Mouse (Mus musculus): ENCODE data around the gene Rtn4.

The Rtn4 gene

DNA sequence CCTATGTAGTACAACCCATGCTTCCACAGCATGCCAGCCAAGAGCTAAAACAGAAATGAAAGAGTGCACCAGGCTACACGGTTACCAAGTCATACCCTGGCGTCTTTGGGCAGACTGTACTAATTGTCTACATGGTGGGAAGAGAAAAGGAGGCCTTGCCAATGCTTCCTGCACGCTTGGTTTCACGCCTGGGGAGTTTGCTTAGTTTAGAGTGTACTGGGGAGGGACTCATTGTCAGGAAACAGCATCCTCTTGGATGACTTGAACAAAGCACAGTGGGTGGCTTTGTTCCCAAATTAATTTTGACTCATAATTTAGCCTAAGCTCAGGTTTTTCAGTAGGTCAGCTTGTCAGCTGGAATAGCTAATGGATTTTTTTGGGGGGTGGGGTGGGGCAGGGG is 72.3 kb downstream of the Rtn4 start:
- no peak for DNase-seq (ENCODE audit: low read depth, low spot score)

DNA sequence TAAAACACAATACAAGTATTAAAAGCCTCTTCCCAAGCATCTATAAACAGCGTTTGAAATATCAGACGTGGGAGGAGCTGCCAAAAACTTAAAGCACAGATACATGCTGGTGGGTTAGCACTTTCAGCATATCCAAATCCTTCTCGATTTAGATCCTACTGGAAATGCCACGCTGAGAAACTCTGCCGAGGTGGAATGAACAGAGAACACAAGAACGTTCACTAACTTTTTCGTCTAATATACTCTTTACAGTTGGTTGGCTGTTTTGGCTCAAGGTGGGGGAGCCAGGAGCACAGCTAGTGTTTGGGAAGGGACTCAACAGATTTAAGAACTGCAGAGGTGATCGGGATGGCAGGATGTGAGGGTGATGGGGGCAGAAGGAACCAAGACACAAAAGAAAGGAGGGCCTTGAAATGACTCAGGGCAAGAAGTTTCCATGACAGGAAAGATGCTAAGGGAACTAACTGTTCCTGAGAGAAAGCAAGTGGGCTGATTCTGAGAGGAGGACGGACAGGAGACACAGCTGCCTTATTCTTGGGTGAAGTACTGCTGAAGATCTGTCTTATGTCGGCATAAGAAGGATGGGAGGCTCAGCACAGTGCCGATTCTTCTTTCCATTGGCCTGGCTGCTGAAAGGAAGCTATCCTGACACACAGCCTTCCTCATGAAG is 73.7 kb downstream of the Rtn4 start:
- no peak for DNase-seq (ENCODE audit: low read depth, low spot score)

DNA sequence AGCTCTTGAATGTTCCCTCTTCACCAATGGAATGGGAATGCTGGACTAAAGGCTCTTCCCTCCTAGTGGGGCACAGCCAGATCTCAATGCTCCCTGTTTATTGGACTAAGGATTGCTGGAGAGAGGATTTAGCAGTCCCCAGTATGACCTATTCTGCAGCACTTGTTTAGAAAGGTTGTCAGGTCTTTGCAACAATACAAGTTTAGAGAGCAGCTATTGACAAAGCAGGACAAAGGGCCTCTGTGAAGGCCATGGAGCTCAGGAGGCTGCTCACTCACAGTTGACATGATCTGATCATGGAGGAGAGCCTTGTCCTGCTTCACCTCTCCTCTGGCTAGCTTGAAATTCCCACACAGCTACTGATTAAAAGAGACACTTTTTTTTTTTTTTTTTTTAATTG is 75.8 kb downstream of the Rtn4 start:
- DNase-seq (ENCODE audit: low read depth, low spot score): no peak

DNA sequence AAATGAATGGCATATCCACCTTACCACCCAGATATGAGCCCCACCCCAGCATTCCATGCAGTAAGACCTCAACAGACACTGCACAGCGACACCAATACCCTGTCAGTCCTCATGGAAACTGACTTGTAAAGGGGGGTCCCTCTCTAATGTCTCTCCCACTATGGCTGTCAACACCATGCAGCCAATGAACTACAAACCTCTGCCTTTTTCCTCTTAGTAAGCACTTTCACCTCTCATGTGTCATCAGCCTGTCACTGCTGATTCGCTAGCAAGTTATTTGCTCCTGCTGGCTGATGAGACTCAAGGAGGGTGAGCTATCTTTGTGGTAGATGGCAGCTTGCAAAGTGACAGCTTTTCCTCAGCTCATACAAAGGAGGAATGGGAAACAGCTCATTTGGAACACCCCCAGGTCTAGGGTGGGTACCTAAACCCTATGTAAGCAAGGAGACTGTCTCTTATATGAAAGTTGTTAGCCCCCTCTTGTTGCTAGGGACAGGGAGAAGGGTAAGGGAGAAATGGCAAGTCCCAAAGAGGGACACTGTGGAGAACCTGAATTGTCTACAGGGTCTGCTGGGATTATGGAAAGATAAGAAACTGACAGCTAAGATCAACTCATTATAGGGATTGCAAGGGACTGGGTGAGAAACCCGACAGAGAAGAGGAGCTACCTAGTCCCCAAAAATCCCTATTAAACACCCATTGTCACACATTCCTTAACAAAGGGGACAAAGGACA is 78.1 kb downstream of the Rtn4 start:
- no peak for DNase-seq (ENCODE audit: low read depth, low spot score)

DNA sequence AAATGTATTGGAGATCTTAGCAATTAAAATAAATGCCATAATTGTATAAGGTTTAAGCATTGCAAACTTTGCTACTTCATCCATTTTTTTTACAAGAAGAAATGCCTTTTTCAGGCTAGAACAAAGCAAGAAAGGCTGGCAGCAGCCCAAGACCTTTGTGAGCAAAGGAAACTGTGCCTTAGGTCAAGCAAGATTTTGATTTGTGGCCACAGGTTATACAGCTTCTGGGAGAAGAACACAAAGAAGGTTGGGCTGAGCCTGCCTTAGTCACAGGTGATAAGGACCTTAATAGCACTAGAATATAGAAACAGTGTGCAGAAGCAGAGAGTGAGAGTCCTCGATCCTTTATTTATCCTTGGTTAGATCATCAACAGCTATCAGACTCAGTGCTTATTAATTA is 79.5 kb downstream of the Rtn4 start:
- DNase-seq (ENCODE audit: low read depth, low spot score): no peak

DNA sequence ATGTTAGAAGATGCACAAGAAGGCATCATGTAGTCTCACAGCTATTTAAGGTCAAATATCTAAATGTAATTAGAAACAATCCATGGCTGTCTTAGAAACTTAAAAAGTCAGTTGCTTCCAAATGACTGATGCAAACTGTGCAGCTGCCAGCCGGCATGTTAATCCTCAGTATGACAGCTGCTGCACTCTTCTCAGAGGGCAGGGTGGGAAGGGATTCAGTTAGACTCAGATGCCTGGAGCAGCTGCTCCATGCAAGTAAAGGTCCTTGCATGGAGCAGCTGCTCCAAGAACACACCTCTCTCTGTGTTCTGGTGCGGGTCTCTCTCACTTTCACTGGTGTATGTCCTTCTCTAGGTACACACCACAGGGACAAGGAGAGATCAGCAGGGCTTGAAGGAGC is 81.5 kb downstream of the Rtn4 start:
- peak; percentile 30 for DNase-seq (ENCODE audit: low read depth, low spot score)

DNA sequence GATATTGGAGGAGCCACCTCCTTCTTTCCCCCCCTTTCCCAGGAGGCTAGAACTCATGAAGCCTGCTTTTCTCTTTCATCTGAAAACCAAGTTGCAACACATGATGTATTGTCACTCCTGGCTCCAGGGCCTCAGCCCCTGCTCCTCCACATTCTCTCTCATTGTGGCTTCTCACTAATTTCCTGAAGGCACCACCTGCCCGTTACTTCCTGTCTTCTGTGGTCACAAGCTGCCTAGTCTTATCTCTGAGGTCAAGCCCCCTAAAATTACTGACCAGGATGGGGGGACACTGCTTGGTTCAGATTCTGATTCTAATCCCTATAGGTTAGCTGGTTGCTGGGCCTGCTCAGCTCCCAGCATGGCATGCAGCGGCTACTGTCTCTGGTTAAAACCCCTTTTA is 82.0 kb downstream of the Rtn4 start:
- no peak for DNase-seq (ENCODE audit: low read depth, low spot score)

DNA sequence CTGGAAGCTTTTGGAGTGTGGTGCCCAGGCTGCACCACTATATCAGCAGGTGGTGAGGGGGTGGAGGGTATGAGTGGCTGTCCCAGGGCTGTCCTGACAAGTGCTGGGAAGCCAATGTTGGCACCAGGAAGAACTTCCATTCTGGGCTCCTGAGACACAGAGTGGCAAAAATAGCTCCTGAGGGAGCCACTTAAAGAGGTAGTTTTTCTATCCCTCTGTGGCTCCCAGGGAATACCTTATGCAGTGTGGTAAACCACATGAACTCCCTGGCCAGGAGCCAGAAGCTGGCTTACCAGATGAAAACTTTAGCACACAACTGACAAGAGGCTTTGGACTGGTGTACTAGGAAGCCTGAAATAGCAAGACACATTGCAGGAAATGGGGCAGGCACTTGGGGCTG is 85.2 kb downstream of the Rtn4 start:
- DNase-seq (ENCODE audit: low read depth, low spot score): no peak

DNA sequence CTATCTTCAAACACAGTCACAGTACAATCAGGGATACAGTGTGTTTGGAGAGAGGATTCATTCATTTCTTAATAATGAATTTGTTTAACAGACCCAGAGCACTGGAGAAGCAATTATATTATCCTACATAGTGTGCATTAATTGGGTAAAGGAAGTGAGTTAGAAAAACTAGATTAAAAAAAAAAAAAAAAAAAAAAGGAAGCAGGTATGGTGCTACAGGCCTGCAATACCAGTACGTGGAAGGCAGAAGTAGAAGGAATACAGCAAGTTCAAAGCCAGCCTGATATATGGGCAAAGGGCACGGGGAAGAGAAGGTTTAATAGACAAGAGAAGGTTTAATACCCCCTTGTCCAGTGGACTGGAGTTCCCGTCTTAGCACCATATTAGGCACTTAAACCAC is 86.2 kb downstream of the Rtn4 start:
- DNase-seq (ENCODE audit: low read depth, low spot score): no peak

DNA sequence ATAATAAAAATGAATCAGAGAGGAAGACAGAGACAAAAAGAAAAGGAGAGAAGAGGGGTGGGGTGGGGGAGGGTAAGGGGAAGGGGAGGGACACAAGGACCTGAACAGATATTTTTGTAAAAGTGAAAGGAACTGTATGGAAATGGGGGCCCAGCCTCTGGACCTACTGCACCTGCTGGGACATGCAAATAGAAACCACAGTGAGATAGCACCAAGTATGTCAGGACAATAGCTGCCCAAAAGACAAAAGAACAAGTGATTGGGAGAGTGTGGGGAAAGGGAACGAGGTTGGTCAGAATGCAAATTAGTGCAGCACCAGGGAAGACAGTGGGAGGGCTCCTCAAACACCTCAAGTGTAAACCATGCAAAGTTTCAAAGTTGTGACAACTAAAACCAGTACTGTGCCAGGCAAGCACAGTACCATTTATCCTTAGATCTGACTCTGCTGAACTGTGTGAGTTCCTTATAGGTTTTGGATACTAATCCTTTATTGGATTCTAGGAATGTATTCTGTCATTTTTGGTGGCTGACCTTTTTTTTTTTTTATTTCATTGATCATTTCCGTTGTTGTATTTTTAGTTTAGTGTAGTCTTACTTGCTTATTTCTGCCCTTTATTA is 86.8 kb downstream of the Rtn4 start:
- no peak for DNase-seq (ENCODE audit: low read depth, low spot score)

DNA sequence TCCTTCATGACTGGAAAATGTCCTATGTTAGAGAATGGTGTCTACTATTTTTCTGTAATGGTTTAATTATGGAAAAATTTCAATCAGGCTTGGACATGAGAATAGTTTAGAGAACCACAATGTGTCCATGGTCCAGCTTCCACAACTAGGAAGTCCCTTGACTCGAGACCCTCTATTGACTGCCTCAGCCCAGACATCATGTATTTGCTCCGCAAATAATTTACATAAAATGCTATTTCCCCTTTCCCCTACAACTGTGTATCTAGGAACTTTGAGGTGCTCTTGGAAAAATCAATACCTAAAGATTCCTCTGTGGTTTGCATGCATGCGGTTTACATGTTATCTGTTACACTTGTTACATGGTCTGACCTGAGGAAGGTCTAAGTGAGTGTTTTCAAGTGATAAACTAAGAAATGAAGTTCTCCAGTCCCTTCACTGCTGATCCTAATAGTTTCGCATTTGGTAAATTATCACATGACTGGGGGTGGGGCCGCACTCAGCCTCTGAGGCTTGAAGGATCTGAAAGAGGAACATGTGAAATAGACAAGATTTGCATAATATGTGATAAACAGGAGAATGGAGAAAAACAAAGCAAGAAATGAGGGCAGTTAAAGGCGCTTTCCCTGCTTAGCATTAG is 94.0 kb downstream of the Rtn4 start:
- DNase-seq (ENCODE audit: low read depth, low spot score): no peak

DNA sequence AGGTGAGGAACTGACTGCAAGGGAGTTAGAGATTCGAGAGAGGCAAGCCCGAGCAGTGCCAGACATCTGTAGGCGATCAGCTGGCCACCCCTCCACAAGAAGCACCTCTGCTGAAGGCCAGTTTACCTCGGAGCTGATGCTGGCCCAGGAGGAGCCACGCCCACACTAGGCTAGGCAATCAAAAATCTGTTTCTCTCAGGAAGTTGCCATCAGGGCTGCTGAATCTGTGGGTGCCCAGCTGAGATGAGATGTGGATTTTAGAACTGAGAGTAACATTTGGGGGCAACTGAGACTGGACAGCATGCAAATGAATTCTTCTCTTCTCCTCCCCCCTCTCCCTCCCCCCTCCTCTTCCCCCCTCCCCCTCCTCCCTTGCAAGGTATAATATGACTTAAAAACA is 94.7 kb downstream of the Rtn4 start:
- no peak for DNase-seq (ENCODE audit: low read depth, low spot score)

DNA sequence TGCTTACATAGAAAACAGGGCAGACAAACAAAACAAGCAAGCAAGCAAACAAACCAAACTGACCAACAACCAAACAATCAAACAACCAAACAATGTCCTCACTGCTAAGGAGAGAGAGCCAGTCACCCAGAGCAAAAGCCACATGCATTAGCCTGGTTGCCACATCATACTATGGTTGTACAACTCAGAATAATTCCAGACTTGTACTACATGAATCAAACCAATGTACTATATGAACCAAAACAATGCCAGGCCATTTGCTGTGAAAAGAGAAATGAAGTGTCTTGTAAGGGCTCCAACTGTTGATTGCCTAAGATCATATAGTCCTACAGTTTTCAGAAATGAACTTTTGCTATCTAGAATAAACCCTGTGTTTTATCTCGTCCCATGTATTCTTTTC is 95.8 kb downstream of the Rtn4 start:
- no peak for DNase-seq (ENCODE audit: low read depth, low spot score)

DNA sequence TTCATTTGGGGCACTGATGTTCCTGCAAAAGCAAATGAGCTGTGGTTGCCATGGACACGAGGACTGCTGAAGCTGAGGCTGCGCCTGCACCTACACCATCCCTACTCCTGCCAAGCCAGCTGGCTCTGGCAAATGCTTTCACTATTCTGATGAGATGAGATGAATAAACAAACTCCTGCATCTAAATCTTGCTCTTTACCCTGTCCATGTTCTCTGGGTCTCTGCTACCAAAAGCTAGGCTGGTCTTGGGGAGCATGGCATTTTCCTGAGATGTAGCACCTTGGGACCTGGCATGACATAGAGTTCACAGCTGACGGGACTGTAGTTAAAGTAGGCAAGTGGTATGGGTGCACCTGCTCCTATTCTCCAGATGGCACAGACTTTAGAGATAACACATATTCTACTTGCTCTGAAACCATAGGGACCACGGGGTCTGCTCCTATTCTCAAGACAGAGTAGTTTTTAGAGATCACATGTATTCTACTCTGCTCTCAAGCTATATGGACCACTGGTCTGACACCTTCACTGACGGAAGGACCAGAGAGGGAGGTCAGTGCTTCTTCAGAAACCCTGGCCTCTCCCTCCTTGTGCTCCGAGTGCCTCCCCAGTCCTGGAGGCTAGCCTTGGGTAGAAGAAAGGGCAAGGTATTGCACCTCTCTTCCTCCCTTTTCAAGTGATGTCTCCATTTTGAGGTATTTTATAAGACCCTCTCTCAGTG is 96.3 kb downstream of the Rtn4 start:
- peak; percentile 20 for DNase-seq (ENCODE audit: low read depth, low spot score)

DNA sequence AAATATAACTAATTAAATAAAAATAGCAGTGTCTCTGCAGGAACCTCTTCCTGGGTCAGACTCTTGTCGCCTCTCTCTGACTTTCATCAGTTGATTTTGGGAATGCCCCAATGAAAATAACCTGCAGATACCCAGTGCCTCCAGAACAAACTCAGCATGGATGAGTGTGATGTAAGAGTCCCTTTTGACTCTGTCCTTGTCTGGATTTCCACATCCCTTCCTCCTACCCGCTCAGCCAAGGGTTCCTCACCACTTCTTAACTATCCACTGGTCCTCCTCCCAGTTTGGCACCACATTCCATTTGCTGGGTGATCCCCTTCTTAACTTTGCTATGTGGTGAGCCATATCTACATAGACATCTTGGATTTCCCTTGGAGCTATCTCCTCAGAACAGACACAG is 98.0 kb downstream of the Rtn4 start:
- no peak for DNase-seq (ENCODE audit: low read depth, low spot score)
